Mouse (Mus musculus): Measurements from ENCODE around the gene Il12a.

Il12a gene

DNA sequence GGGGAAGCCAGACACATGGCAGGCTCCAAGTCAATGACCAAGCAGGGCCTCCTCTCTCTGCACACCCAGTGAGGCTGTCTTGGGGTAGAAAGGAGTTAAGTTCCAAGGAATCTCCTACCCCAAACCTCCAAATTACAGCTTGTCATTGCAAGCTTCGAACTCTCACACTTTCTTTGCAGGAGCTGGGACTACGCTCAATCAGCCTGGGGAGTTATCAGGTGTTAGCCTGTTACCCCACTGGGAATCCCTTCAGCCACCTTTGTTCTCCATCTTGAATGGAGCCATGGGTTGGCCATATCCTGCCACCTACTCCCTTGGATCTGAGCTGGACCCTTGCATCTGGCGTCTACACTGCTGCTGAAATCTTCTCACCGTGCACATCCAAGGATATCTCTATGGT is at the start of gene Il12a:
Gene Il12a, plus strand, starts transcription at position 301 of the 400 bp plus-strand sequence.
- no peak for DNase-seq (ENCODE audit: low spot score)

DNA sequence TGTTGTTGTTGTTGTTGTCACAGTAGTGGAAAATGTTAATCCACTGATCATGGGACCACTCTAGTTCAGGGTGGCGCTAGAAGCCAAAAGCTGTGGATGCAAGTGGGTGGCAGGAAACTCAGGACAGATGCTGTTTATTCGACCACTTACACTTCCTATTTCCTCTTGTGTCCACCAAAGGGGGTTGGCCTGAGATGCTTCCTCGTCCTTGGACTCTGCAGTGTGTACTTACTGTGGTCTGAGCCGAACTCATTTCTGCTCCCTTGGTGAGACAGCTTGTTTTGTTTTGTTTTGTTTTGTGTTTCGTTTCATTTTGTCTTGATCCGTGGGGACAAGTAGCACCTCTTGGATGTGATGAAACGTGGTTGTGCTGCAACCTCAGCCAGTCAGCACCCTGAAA is 47.5 kb upstream of the Il12a start:
- no peak for DNase-seq (ENCODE audit: low spot score)

DNA sequence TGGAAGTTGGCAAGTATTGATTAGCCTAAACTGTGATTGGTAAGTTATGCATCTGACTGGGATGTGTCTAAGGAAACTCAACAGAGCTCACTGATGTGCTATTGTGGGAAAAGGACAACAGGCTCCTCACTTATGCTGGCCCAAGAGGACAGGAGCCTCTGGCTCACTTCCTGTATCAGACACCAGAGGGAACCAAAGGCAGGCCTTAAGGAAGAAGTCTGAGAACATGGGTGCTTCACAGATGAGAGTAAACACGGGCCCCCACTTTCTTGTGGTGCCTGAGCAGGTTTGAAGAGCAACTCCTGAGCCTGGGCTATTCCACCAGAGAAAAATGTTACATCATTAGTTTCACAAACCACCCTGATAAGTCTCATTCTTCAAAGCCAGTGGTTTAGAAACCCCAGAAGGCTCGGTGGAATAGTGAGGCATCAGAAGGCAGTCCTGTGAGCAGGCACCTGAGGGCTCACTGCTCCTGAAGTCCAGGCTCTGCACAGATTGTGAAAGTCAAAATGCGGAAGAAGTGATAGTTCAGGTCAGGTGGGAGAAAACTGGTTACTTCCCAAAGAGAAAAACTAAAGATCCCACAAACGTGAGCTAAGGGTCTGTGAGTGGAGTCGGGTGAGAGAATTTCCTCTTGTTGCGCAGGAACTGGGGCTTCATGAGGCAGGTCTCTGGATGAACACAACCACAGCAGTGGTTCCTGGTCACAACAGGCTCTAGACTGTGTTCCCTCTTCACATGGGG is 43.9 kb upstream of the Il12a start:
- peak; percentile 32 for DNase-seq (ENCODE audit: low spot score)

DNA sequence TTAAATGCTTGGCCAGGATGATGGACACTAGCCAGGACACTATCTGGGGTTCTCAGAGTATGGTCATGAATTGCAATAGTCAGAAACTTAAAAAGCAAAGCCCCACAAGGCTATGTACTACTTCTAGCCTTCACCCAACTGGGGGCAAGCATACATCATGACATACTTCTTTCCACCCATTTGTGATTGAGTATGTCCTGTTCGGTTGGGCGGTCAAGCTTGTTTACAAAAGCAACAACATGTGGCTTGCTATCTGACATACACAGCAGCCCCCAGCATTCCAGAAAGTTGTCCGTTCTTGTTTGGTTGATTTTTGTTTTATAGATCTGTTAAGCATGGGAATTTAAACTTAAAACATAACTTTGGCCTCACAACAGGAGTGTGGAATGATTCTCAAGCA is 43.2 kb upstream of the Il12a start:
- no peak for DNase-seq (ENCODE audit: low spot score)

DNA sequence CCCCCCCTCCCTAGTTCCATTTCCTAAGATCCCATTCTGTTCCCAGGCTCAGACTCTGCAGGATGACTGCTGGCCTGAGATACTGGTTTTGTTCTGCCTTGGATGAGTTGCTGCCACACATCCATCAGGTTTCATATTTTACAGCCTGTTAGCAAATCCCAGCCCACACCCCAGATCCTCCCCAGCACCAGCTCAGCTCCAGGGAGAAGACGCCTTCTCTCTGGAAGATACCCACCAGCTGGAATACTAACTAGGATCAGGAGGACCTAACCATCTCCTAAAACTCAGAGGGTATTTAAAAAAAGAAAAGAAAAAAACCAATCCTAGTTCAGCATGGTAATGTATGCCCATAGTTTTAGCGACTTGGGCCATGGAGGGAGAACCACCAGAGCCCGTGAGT is 40.2 kb upstream of the Il12a start:
- no peak for DNase-seq (ENCODE audit: low spot score)

DNA sequence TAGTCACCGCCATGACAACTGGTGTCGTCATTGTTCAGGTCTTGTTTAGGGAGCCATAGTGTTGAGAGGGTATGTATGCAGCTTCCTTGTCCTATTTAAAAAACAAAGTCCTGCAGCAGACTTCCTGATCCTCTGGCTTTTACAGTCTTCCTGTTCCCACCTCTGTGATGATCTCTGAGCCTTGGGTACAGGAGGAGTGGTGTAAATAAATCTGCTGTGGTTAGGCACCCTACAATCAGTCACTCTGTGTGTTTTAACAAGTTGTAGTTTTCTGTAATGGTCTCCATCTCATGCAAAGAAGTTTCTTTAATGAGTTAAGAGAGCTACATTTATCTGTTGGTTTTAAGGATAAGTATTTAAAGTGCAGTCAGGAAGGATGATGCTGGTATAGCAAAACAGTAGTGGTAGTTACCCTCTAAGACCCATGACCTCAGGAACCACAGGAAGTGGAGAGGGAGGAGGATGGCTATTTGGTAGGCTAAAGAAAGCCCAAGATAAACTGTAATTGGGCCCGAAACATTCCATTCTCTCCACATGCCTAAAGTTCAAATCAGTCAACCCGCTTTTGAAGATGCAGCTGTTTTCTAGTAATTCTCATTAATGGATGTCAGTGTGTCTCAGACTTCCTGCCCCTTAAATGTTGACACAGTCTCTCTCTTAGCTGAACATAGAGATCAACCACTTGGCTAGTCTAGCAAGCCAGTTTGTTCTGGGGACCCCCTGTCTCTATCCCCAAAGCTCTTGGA is 33.7 kb upstream of the Il12a start:
- DNase-seq (ENCODE audit: low spot score) = no peak

DNA sequence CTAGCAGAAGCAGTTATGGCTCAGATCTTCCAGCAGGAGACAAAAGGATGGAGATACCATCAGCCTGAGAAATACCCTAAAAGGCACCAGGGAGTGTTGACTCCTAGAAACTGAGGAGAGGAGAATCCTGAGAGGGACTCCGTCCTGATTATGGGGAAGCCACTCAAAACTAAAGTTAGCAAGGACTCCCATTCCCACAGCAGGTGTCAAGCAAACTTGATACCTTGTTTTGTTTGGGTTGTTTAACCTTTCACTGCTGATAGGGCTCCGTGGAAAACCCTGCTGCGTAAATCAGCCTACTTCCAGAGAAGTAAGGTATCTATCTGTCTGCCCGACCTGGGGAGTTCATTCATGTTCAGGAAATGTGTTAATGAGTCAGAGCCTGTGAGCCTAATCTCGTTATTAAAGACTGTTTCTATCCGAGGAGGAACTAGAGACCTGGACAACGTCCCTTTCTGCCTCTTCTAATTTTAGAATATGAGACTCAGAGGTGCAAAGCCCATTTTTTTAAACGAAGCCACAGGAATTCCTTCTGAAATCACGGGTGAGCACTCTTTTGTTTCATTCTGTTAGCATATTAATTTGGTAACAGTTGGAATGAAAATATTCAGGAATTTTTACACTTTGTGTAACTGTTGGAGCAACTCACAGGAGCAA is 32.7 kb upstream of the Il12a start:
- DNase-seq (ENCODE audit: low spot score) = no peak

DNA sequence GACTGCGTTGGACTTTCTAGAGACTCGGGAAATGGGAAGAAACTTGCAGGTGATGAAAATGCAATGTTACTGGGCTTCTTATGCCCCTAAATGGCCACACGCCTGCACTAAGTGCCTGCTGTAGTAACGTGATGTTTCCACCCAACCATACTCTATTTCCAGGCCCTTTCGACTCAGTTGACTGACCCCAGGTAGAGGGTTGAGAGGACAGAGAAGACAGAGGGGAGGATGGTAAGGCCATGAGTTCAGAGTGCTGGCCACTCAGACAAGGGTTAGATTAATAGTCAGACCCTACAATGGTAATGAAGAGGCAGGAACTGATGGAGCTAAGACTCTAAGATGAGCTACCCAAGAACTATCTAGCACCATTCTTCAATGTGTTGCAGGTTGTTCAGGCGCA is 30.4 kb upstream of the Il12a start:
- no peak for DNase-seq (ENCODE audit: low spot score)

DNA sequence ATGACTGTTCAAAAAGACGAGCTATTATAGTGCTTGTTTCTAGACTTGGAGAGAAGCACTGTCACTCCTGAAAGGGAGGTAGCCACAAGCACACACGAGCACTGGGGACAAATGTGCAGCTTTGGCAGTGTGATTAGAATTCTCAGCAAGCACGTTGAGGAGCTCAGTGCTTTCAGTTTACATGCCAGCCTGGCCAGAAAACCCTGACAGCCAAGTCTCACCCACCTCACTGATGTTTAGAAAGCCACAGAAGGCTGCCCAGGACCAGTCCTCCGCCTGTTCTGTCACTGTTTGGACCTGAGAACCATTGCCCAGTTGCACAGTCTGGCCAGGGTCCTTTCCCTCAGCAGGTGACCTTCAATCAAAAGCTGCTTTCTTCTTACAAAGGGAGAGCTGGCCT is 29.9 kb upstream of the Il12a start:
- DNase-seq (ENCODE audit: low spot score) = no peak

DNA sequence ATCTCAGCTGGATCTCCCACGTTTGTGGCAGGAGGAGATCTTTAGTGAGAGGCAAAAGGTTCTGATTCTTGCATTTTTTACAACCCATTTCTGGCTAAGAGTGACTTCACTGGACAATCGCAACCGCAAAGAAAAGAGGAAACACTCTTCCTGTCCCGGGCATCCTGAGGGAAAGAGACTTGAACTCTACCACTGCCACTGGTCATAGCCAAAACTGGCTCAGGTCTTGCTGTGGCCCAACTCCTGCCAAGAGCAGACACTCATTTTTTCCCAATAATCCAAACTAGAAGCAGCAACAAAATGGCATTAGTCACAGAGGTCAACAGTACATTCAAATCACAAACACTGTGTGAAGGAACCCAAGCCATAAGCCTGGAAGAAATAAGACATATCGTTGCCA is 28.1 kb upstream of the Il12a start:
- no peak for DNase-seq (ENCODE audit: low spot score)

DNA sequence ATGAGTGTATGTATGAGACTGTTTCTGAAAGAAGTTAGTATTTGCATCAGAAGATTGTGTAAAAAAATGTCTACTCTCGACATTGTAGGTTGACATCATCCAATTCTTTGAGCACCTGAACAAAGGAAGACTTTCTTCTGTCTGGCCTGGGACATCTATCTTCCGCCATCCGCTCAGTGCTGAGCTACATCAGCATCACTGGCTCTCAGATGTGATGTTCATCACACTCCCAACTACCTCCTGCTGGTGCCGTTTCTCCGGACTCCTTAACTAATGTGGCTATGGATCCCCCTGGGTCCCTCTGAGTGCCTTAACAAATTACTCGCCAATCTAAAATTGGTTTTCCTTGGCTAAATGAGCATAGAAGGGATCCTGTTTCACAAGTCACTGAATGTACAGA is 26.1 kb upstream of the Il12a start:
- no peak for DNase-seq (ENCODE audit: low spot score)

DNA sequence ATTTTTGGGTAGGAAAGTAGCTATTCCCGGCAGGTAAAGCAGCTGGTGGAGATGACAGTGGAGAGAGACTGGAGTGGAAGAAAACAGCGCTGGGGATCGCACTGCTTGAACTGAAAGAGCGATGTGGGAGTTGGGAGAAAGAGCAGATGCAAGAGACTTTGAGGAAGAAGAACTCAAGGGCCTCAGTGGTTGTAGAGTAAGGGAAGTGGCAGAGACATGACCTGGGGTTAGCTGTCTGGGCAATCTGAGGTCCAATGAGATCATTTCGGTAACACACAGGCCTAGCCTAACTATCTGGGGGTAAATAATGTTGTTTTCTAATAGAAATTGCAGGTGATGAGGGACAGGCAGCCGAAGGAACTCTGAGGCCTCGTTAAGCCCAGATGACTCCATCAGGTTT is 24.1 kb upstream of the Il12a start:
- DNase-seq (ENCODE audit: low spot score) = no peak

DNA sequence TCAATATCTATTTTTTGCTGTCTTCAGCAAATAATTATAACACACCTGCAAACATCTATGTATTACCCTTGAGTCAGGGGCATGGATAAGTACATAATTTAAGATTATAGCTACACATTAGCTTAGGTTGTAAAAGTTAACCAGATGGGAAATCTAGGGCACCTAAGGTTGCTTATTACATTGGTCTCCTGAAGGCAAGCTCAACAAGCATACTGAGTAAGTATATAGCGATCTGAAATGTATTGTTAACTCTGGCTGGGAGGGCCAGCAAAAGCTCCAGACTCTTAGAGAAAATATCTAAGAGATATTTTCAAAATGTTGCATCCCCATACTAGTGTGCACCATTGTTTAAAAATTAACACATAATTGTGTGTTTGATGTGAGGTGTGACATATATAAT is 22.6 kb upstream of the Il12a start:
- no peak for DNase-seq (ENCODE audit: low spot score)

DNA sequence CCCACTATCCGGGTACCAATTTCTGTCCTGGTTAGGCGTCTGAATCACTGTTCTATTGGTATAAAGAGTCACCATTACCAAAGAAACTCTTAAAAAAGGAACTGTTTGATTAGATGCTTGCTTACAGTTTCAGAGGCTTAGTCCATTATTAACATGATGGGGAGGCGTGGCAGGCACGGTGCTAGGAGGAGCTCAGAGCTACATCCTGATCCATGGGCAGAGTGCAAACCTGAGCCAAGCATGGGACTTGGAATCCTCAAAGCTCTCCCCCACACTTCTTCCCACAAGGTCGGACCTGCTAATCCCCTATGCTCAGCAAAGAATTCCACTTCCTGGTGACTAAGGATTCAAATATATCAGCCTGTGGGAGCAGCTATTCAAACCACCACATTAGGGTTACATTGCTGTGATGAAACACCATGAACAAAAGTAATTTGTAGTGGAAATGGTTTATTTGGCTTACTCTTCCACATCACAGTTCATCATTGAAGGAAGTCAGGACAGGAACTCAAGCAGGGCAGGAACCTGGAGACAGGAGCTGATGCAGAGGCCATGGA is 20.9 kb upstream of the Il12a start:
- DNase-seq (ENCODE audit: low spot score) = no peak

DNA sequence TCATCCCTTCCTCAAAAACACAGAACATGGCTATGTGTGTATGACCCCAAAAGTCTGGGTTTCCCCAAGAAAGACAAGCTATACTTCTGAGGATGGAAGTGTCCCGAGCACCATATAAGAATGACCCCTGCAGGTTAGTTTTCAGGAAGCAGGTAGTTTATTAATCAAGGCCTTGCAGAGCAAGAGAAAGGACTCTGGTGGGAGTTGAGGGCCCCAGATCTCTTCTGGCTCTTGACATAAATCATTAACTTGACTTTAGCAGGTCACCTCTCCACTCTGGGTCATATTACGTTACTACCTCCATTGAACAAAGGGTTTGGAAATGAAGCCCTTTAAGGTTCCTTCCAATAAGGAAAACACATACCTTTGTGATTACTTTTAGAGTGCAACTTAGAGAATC is 15.7 kb upstream of the Il12a start:
- no peak for DNase-seq (ENCODE audit: low spot score)

DNA sequence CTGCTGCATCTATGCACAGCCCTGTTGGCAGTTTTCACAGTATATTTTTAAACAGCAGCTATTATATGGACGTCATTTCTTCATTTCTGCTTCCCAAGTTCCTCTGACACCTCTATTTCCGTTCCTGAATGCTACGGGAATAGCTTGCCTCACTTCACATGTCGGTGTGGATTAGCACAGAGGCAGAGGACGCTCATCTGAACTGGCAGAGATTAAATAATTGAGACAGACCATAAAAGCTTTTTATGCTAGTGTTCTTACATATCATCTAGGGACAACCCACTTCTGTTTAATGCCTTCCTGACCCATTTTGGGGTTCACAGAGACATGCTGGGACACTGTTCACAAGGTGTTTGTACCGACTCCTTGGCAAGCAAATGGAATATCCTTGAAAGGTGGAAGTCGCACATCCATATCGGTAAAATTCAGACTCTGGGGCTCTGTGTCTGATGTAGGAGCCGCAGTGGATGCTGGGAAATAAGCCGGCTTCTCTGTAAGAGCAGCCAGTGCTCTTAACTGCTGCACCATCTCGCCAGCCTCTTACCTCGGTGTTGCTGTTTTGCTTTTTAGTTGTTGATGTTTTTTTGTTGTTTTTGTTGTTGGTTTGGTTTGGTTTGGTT is 15.1 kb upstream of the Il12a start:
- DNase-seq (ENCODE audit: low spot score) = no peak

DNA sequence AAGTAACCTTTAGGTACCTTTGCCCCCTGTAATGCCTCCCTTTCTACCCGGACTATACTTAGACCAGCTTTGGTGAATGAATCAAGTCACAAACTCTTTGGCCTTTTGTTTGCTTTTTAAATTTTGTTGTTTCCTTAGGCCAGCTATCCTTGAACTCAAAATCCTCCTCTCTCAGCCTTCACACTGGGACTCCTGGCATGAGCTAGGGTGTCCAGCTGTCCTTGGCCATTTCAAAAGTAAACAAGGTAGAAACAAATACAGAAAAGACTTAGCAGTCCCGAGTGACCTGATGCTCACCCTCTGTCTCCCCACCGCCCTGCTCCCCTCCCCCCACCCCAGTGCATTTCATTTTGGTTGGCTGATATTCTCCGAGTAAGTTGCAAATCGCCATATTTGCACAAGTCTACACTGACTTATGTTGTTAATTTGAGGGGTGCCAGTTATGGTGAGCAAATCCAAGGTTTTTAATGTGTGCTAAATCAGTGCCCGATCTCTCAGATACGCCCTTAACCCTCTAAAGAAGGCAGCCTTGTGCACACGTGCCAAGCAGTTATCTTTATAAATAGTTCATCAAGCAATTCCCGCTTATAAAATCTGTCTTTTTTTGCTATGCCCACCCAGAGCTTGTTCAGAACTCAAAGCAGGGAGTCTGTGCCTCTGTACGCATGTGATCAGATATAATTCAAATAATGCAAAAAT is 14.3 kb upstream of the Il12a start:
- no peak for DNase-seq (ENCODE audit: low spot score)

DNA sequence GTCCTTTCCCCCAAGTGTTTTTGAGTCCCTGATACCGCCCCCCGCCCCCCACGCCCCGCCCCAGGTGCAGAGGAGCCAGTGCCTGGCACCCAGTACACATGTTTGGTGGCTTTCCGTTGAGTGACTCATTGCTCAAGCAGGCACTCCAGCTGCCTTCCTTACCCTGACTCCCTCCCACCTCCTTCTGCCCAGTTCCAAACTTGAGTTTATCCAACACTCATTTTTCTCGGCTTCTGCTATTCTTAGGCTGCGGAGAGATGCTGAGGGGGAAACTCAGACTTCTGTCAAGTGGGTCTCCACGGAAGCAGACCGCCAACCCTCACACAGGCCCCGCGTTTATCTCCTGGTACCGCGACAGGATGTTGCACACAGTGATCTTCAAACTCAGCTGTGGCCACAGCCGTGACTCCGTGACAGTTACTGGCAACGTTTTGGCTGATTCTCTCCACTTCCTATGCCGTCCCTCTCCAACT is 13.6 kb upstream of the Il12a start:
- peak; percentile 74 for DNase-seq (ENCODE audit: low spot score)

DNA sequence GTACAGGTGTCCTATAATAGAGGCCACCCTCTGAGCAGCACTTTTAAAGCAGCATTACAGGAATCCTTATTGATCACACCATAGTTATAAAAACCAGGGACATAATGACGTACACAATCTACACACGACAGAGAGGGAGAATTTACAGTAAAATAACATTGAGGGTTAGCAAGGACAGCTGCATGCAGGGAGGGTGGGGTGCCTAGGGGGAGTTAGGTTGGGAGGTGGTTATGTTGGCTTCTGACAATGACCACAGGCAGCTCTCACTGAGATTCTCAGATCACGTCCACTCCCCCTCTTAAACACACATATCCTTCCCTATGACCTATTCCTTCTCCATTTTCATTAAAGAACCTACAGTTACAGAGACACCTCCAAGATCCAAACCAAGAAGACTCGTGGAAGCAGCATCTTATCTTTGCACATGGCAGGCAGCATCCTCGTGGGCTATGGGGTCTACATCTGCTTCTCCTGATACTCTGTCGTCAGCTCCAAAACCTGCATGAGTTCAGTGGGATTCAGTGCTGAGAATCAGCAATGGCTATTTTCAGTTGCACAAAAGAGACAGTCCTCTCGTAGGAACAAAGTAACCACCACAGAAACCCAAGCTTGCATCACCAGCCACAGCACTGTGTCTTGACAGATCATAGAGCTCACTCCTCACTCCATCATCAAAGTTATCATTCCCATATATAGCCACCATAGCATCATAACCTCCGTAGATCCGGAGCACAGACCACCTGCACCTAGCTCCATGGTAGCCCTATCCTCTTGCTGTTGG is 11.4 kb upstream of the Il12a start:
- DNase-seq (ENCODE audit: low spot score) = no peak

DNA sequence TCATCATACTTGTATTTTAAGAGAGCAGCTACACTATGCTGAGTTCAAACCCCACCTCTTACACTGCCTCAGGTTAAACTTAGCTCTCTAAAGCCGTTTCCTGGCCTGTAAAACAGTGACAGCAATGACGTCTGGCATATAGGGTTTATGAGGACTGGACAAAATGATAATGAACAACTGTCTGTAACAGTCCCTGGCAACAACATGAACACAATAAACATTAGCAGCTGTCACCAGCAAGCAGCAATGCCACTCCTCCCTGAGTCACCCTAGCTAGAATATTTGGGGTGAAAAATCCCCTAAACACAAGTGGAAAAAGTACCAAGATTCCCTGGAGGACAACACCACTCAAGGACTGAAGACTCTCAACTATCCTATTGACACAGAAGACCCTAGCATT is 6.9 kb upstream of the Il12a start:
- DNase-seq (ENCODE audit: low spot score) = no peak

DNA sequence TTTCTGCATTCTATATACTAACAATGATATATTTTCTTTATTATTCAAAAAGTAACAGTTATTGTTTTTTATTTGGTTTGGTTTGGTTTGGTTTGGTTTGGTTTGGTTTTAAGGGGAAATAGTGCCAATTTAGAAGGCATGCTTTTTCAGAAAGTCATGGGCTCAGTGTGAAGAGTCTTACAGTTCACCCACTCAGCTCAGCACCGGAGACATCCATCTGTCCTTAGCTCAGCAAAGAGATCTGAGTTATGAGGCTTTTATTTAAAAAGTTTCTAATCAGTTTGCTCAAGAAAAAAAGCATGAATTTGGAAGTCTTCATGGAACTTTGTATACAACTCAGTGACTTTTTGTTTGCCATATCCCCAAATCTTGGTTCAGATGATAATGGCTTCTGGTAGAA is 6.2 kb upstream of the Il12a start:
- DNase-seq (ENCODE audit: low spot score) = no peak

Measured in lung, postnatal 25 days (tissue).